Mouse (Mus musculus) urinary bladder, adult 2 months (tissue): ENCODE measurements around the gene Lamp2. TPM values are rescaled to one million over a fixed set of nuclear protein-coding genes. Genes with fewer than 3 reads are reported as not detected.
"Not testable (repeated sequence)": the region's sequence is repeated elsewhere in the genome, so short reads cannot be mapped to it uniquely, and the experiment has no call there.

Experiments used
- DNase-seq: peaks from one replicate; pipeline ENCODE4 v3.0.0; 2022; ENCODE audit warnings: low spot score
- polyA plus RNA-seq: library from polyadenylated mRNA; depleted of rRNA; stranded (reverse); fragments of >200 nt; gene quantifications from 2 replicates; pipeline ENCODE4 v1.2.3, GENCODE M21; 2012; rRNA removed

Lamp2 gene
- polyA plus RNA-seq, 1 experiment: 181 TPM

DNA sequence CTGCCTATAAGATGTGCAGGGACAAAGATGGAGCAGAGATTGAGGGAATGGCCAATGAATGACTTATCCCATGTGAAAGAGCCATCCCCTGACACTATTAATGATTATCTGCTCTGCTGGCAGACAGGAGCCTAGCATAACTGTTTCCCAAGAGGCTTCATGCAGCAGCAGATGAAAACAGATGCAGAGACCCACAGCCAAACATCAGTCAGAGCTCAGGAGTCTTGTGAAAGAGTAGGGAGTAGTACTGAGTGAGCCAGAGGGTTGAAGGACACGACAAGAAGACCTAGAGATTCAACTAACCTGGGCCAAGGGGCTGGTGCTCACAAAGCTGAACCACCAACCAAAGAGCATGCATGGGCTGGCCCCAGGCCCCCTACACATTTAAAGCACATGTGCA lies 30.2 kb downstream of the Lamp2 start:
- no peak for DNase-seq

DNA sequence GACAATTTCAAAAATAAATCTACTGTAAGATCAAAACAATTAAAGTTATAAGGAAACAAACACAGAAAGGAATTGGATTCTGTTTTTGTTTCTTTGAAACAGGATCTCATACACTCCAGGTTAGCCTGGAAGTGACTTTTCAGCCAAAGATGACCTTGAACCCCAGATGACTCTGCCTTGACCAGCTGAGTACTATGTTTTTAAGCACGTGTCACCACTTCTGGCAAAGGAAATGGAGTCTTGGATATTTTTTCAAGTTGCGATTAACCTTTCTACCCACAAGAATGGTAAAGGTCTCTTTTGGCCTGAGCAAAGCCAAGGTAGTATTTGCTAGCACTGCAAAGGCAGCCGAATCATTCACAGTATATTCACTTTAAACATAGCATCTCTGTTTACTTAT lies 33.2 kb downstream of the Lamp2 start:
- no peak for DNase-seq

DNA sequence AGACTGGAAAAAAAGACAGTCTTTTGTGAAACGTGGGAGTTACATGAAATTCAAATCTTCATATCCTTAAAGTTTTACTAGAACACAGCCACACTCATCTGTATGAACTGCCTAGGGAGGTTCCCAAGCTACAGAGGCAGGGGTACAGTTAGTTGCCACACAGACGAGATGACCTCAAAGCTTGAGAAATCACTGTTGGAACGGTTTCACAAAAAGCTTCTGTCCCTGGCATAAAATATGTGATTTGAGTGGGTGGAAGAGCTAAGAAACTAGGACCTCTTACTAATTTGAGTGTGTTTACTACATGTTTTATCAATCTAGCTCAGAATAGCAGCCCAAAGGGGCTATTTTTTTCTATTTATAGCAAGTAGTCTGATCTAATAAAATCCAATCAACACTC lies 33.9 kb downstream of the Lamp2 start:
- DNase-seq: no peak

DNA sequence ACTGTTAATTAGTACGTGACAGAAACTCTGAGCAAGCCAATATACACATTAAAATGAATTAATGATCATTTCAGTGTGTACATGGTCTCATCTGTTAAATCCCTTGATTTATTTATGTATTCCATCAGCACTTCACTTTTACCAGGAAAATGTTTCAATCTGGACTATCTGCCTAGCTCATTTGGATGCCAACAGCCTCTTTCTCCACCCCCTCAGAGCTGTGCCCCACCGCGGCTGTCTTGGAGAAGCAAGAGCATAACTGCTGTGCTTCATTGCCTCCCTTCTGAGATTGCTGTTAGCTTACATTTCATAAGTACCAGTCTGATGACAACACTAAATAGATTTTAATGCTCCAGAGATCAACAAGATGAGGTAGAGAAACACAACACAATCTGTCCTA lies 52.4 kb downstream of the Lamp2 start:
- no peak for DNase-seq

DNA sequence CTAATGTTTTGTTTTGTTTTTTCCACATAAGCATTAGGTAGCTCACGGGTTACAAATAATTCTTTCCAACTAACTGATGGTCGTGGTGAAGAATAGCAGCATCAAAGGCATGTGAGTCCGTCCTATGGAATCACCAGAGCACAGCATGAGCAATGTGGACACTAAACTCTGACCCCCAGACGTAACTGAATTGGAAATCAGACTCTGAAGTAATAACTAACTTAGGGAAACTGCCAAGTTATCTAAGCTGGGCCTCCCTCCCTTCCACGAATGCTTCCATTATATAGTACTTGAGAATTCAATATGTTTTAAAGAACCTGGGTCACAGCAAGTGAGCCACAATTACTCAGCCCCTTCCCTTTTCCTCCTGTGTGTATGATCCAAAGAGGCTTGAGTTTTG lies 53.3 kb downstream of the Lamp2 start:
- DNase-seq: no peak

DNA sequence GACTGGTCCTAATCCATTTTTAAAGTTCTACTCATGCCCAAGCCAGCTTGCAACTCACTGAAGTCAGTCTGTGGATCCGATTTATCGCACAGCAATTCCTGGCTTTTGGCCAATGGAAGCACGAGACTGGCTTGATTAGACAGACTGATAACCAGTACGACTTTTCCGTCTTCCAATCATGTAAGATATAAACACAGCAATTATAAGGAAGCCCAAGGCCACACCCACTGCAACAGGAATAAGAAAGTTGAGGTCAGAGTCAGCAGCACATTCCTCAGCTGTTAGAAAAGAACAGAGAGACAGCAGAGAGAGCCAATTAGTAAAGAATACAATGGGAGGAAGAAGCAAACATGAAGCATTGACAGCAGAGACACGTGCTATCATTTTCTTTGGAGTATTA lies 54.2 kb downstream of the Lamp2 start:
- no peak for DNase-seq

DNA sequence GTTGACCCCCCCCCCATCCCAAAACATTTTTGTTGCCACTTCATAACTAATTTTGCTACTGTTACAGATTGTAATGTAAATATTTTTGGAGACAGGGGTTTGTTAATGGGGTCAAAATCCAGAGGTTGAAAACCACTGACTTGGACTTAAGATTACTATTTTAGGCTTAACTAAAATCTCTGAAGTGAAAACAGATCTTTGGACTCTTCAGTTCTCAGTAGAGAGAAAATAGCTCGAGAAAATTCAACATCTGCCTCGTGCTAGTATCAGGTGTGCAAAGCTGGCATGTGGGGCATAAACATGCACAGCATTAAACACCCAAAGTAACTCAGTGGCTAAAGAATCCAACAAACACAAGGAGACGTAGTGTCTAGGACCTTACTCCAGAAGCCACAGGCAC lies 55.6 kb downstream of the Lamp2 start:
- DNase-seq: no peak

DNA sequence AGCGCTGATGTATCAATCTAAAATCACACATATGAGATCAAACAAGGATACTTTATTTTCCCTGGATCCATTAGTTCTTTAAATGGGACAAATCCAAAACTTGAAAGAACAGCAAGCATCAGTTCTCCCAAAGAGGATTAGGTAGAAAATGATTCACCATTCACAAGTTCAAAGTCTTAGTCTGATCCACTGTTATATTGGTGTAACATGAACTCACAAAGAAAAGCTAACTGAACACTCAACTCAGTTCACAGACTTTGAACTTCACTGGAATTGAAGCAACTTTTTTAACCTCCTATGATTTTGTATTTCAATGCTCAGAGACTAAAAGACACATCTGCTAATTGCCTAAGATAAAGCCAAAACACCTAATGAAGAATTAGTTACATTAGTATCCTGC lies 56.6 kb downstream of the Lamp2 start:
- no peak for DNase-seq

DNA sequence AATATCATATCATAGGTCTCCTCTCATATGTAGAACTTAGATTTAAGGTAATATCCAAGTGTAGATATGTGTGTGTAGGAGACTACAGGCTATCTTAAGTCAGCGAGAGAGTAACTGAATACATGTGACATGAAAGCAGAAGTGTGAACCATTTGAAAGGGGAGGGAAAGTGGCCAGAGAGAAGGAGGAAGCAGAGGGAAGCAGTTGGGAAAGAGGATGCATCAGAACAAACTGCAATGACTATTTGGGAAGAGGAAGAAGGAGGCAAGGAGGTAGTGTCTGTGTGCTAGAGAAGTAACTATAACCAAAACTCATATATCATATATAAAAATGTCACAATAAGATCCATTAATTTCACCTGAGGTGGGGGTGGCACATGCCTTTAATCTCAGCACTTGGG lies 83.1 kb downstream of the Lamp2 start:
- not testable (repeated sequence) for DNase-seq

DNA sequence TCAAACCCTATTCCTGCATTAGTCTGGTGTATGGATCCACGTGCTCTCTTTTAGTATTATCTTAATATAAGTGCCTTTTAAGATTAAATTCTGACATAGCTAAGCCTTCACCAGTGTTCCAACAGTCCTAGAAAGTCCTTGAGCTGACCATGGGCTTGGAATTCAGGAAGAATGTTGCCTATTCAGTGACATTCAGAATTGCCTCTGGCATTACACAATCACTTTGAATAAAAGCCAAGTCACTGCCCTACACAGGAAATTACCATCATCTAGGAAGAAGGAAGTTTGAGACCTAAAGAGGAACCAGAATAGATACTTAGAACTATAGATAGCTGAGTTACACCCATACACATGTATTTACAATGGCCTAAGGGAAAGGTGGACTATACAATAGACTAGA lies 91.6 kb downstream of the Lamp2 start:
- not testable (repeated sequence) for DNase-seq

DNA sequence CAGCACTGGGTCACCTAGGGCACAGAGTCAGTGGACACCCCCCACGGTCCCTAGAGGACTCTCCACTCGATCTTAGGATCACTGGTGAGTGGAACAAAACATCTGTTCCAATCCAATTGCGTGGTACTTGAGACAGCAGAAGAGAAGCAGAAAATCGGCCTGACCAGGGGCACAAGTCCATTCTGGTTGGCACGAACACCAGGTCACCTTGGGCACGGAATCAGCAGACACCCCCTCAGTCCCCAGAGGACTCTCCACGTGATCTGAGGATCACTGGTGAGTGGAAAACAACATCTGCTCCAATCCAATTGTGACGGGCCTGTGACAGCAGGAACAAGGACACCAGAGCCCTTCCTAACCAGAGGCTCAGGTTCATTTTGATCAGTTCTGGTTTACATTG lies 94.2 kb downstream of the Lamp2 start:
- no peak for DNase-seq

Other genes with a start within 250 kb of the Lamp2 start
- 5.6 and 6.0 TPM in 2 replicates for gene Tmem255a, start 204.0 kb downstream of the Lamp2 start, polyA plus RNA-seq
- not detected in 2 replicates for gene Atp1b4, start 140.3 kb downstream of the Lamp2 start, polyA plus RNA-seq
- gene Cul4b, start 119.7 kb upstream of the Lamp2 start, polyA plus RNA-seq: 12.4 and 14.6 TPM in 2 replicates
- gene Mcts1, start 144.1 kb upstream of the Lamp2 start, polyA plus RNA-seq: 73.7 and 89.4 TPM in 2 replicates
- 33.1 and 41.3 TPM in 2 replicates for gene C1galt1c1, start 178.6 kb upstream of the Lamp2 start, polyA plus RNA-seq